Mouse (Mus musculus) layer of hippocampus, postnatal 10 days (tissue): ENCODE data around the gene Fth1. TPM values are rescaled to one million over a fixed set of nuclear protein-coding genes. Genes with fewer than 3 reads are reported as not detected.

Experiments
- DNase-seq, 2 experiments: peaks; one replicate each; pipeline ENCODE4 v3.0.0; 2021; ENCODE audit warnings: low spot score in 2 of 2
- total RNA-seq, 2 experiments: library from RNA; stranded (reverse); gene quantifications; 2 replicates each; pipeline ENCODE4 v1.2.3; 2021

The Fth1 gene
- total RNA-seq, 2 experiments from 2014 or later: 2,066 to 2,109 TPM

- peak; percentile 84 to 86 for DNase-seq
Measured at GRCm38 (mm10) chr19:9991304-9991703, 10.9 kb downstream of the Fth1 start.

GRCm38 (mm10) chr19:9992011-9992958 is 11.9 kb downstream of the Fth1 start:
- DNase-seq: no peak

- DNase-seq: peak; percentile 90 to 91
Measured at GRCm38 (mm10) chr19:9993036-9993656, 12.7 kb downstream of the Fth1 start.

GRCm38 (mm10) chr19:9997204-9998062 is 17.0 kb downstream of the Fth1 start:
- no peak for DNase-seq

DNA sequence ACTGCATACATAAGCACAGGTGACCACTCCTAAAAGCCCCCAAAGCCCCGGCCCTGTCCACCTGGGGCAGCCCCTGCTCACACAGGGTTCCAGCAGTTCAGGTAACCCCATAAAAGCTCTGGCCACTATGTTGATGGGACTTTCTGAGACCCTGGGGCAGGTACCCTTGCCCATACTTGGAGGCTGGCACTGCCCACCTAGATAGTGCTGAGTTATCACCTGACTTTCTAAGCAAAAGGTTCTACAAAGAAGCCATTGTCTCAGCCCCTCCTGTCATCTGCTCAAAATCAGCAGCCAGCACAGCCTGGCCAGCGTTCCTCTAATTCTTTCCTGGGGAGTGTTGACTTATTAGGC is 17.6 kb downstream of the Fth1 start:
- no peak for DNase-seq

GRCm38 (mm10) chr19:9998736-9999486 is 18.5 kb downstream of the Fth1 start:
- no peak for DNase-seq

DNA sequence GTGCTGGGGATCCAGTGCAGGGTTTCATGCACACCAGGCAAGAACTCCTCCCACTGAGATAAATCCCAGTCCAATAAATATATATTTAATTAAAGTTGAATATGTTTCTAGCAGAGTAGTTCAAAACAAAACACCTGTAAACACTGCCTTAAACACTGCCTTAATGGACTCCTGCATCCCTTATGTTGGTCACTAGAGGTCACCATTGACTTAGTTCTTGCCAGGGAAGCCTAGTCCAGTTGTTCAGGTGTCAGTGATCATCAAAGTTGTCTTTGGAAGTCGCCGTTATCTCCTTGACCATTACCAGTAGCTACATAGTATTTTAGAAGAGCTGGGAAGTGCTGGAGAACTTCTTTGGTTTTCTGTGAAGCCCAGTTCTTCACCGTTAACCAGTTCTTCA is 19.9 kb downstream of the Fth1 start:
- peak in 1 of 2 experiments; percentile 52 for DNase-seq

DNA sequence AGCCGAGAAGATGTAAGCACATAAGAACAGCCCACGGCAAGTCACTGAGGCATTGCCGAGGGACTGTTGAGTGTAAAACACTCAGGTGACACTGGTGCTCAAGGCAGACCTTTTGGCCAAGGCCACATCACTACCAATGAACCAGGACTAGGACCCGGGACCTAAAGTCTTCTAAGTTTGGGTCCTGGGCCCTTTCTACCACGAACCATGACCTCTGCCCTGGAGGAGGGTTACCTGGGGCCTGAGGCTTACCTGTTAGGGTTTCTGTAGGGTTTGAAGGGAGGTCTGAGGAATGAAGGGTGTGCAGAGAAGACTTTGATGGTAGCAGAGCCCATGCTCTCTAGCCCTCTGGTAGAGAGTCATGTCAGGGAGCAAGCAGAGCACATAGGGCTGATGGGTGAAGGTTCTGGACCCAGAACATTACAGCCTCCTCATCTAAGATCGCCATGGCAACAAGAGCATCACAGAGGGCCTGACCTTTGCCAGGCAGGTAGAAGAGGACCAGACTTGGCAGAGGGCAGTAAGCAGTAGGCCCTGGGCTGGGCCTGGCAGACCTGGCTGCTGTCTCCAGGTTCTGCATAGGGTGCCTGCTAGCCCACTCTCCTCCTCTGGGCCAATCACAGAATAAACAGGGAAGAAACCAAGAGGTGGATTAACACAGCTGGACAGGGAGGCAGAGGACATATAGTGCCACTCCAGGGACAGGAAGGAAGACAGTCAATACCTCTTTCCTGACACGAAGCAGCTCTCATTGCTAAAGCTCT is 21.0 kb downstream of the Fth1 start, which contains the start of the genes Best1 and Rab3il1:
Gene Best1 (minus strand): TSS at position 428 of the 764 bp plus-strand sequence.
Gene Rab3il1 (plus strand): TSS at position 464 of the 764 bp plus-strand sequence.
- DNase-seq: no peak

DNA sequence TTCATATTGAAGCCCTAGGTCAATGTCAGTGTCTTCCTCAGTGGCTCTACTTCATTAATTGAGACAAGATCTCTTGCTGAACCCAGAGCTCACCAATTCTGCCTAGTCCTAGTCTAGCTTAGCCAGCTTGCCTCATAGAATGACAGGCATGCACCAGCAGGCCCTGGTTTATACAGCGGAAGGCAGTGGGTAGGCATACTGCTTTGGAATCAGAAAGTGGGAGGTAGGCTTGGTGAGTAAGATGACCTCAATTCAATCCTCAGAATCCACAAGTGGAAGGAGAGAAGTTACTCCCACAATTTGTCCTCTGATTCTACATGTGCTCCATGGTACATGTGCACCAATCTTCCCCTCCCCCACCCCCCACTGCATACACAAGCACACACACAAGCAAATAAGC is 23.3 kb downstream of the Fth1 start:
- DNase-seq: no peak

- no peak for DNase-seq
Measured at GRCm38 (mm10) chr19:10011408-10011807, 31.0 kb downstream of the Fth1 start.

GRCm38 (mm10) chr19:10012827-10013278 is 32.5 kb downstream of the Fth1 start:
- no peak for DNase-seq

DNA sequence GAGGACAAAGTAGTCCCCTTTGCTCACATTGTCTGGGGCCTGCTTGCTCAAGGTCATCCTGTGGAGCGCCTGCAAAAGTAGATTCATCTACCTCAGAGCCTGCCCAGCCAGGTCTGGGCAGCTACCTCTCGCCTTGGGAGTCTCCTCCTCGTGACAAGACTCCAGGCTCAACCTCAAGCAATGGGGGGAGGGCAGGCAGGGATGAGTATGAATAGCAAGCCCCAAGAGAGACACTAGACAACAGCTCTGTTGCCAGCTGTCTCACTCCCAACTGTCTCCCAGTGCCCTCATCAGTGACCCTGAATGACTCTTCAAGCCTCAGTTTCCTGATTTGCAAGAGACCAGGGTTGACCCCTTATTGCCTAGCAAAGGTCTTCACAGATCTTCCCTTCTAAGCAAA is 33.0 kb downstream of the Fth1 start:
- DNase-seq: no peak

DNA sequence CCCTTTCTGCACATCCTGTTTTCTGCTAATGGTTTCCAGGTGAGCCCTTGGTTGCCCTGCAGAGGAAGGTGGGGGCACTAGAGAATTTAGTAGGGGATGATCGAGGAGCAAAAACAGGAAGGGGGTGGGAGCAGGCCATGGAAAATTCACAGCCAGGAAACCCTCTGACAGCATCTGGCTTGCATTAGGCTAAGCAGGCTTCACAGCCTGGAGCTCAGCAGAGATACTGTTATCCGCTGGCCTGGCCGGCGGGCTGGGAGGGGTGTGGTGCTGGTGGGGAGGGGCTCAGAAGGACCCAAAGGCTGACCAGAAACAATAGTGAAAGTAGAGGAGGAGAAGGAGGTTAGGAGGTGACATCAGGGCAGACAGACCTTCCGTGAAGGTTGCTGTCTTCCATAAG is 33.5 kb downstream of the Fth1 start:
- no peak for DNase-seq

DNA sequence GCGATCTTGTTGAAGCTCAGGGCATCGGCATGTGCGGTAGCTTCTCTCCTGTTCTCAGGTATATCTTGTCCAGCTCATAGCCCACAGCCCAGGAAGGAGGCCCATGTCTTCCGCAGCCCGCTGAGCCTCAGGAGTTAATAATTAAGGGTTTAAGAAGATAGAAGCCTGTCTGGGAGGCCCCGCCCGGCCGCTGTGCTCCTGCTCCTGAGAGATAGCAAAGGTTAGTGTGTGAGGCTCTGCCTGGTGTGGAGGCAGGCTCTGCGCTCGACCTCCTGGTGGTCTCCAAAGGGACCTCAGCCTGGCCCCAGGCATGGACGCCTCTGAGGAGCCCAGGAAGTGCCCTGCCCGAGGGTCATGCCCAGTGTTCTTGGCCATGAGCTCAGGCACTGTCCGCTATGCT is 34.4 kb downstream of the Fth1 start:
- DNase-seq: no peak

DNA sequence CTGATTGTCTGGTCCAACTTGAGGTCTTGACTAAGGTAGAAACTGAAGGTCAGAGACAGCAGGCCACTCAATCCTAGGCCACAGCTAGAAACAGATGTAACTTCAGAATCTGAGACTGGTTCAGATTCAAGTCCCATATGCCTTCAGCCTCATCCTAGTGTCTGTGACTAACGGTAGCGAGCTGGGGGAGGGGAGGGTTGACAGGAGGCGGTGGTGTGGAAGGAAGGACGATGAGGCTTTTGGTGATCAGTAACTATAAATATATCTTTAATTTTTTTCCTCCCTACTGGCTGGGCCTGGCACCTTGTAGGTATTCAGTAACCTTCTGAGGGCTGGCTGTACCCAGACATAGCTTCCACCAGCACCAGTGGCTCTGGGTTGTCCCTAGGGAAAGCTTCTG is 35.0 kb downstream of the Fth1 start:
- no peak for DNase-seq

- no peak for DNase-seq
Measured at GRCm38 (mm10) chr19:10016151-10016550, 35.8 kb downstream of the Fth1 start.

DNA sequence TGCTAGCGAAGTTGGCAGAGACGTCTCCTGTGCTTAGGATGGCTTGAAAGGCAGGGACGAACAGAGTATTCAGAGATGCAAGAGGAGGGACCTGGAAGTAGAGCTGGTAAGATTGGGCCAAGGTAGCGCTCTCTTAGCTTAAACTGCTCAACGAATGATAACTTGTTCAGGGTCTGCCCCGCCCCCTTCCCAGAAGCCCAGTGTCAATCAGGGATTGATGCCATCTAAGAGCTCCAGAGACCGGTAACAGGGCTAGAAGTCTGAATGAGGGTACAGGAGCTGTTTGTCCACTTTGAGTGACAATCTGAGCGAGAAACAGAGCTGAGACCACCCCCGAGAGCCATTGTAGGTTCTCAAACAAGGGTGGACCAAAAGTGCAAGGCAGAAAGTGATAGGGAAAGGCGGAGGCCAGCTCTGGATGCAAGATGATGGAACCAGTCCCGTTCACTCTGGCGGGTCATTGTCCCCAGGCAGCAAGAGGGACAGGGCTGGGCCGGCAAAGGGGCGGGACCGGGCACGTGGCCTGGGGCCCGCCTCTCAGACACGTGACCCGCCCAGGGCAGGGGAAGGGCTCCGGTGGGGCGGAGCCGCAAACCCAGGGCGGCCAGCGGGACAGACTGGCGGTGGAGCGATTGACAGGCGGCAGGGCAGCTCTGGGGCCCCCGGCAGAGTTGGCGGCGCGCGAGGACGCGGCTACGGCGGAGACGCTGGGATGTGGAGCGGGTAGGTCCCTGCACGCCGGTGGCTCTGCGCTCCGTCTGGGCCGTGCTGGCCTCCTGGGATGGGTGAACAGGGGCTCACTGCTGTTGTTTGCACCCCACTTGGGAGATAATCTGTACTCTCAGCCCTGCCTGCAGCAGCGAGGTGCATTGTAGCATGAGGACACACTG is 37.5 kb downstream of the Fth1 start:
- DNase-seq: peak; percentile 80 to 88

GRCm38 (mm10) chr19:10018527-10018818 is 38.1 kb downstream of the Fth1 start:
- DNase-seq: no peak

DNA sequence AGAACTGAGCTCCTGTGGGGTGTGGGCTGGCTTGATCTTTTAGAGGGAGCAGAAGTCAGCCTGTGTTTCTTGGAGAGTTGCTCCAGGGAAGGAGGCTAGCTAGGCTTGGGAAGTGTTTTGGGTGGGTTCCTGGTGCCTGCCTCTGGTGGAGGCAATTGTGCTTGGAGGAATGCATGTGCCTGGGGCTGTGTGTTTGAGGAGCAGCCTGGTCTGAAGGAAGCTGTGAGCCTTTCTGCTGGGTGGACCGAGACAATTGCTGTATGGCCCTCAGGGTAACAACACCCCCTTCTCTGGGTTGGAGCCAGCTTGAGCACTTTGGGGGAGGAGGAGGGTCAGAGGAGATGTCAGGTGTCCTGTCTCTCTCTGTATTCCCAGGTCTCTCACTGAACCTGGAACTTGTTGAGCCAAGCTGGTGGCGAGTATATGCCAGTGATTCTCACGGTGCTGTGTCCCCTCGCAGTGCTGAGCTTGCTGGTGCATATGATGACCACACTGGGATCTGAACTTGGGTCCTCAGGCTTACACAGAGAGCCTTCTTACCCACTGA is 38.9 kb downstream of the Fth1 start:
- DNase-seq: no peak
